Mouse (Mus musculus): Measurements from ENCODE around the gene Arid1b. TPM values are rescaled to one million over a fixed set of nuclear protein-coding genes. Genes with fewer than 3 reads are reported as not detected.
A peak's percentile ranks its signal among the peaks of the same experiment; 100 is the strongest.

Gene Arid1b
- polyA plus RNA-seq, 1 experiment from 2014 or later, result 12.5 TPM

GRCm38 (mm10) chr17:5323746-5324145, 329.6 kb downstream of the Arid1b start:
- H3K9ac ChIP-seq (replicated peaks), result no peak overlapping the region
- peaks cover 40% of the 10 kb centered on the region for H3K4me1 ChIP-seq
- H3K27me3 ChIP-seq (replicated peaks), result 0 out of 2 replicates have a peak, but pooled peaks cover 3% of the 10 kb centered on the region
- H3K9me3 ChIP-seq (replicated peaks), result no peaks in the 10 kb centered on the region
- H3K4me3 ChIP-seq (replicated peaks), result no peak overlapping the region
- H3K27ac ChIP-seq (replicated peaks), result 0 out of 2 replicates have a peak overlapping the region, but pooled peaks have one; percentile 10
- H3K36me3 ChIP-seq, result peaks cover 37% of the 10 kb centered on the region
- WGBS, result 4% methylated on average over 1 of the region's 1 CpGs
- no peak for ATAC-seq (ENCODE audit: low FRiP score)
- H3K4me2 ChIP-seq, result no peak overlapping the region

GRCm38 (mm10) chr17:5324236-5324876, 330.2 kb downstream of the Arid1b start:
- peak overlapping the region; percentile 61; the same call in 1 of the 2 replicates for H3K27ac ChIP-seq (replicated peaks)
- peaks cover 40% of the 10 kb centered on the region for H3K4me1 ChIP-seq
- no peak for ATAC-seq (ENCODE audit: low FRiP score)
- H3K27me3 ChIP-seq (replicated peaks), result 0 out of 2 replicates have a peak, but pooled peaks cover 3% of the 10 kb centered on the region
- no peaks in the 10 kb centered on the region for H3K9me3 ChIP-seq (replicated peaks)
- peaks cover 36% of the 10 kb centered on the region for H3K36me3 ChIP-seq
- 11% methylated on average over 10 of the region's 10 CpGs for WGBS
- no peak overlapping the region for H3K9ac ChIP-seq (replicated peaks)
- H3K4me2 ChIP-seq, result no peak overlapping the region
- no peak overlapping the region for H3K4me3 ChIP-seq (replicated peaks)

GRCm38 (mm10) chr17:5326689-5327088, 332.6 kb downstream of the Arid1b start:
- WGBS, result 72% methylated on average over 7 of the region's 7 CpGs
- Histone ChIP-seq H3K4me3 (replicated peaks) (no peak overlapping the region), H3K4me2 (no peak overlapping the region), H3K27ac (replicated peaks) (no peak overlapping the region), H3K4me1 (peaks cover 33% of the 10 kb centered on the region), H3K36me3 (peaks cover 36% of the 10 kb centered on the region), H3K9me3 (replicated peaks) (no peaks in the 10 kb centered on the region), H3K27me3 (replicated peaks) (0 out of 2 replicates have a peak, but pooled peaks cover 3% of the 10 kb centered on the region), H3K9ac (replicated peaks) (no peak overlapping the region)
- no peak for ATAC-seq (ENCODE audit: low FRiP score)

- no peak overlapping the region for H3K27ac ChIP-seq (replicated peaks)
- H3K4me1 ChIP-seq, result peaks cover 29% of the 10 kb centered on the region
- H3K4me3 ChIP-seq (replicated peaks), result no peak overlapping the region
- H3K4me2 ChIP-seq, result no peak overlapping the region
- no peaks in the 10 kb centered on the region for H3K9me3 ChIP-seq (replicated peaks)
- no peak for ATAC-seq (ENCODE audit: low FRiP score)
- no peak overlapping the region for H3K9ac ChIP-seq (replicated peaks)
- 93% methylated on average over 12 of the region's 12 CpGs for WGBS
- H3K27me3 ChIP-seq (replicated peaks), result 0 out of 2 replicates have a peak, but pooled peaks cover 3% of the 10 kb centered on the region
- peaks cover 36% of the 10 kb centered on the region for H3K36me3 ChIP-seq
These were observed 333.5 kb downstream of the Arid1b start for GRCm38 (mm10) chr17:5327480-5328180.

- Histone ChIP-seq H3K4me2 (no peak overlapping the region), H3K27ac (replicated peaks) (no peak overlapping the region), H3K36me3 (peaks cover 47% of the 10 kb centered on the region), H3K27me3 (replicated peaks) (0 out of 2 replicates have a peak, but pooled peaks cover 3% of the 10 kb centered on the region), H3K9me3 (replicated peaks) (no peaks in the 10 kb centered on the region), H3K9ac (replicated peaks) (no peak overlapping the region), H3K4me1 (peaks cover 11% of the 10 kb centered on the region), H3K4me3 (replicated peaks) (no peak overlapping the region)
- no peak for ATAC-seq (ENCODE audit: low FRiP score)
- WGBS, result 64% methylated on average over 4 of the region's 4 CpGs
These were observed 335.3 kb downstream of the Arid1b start for GRCm38 (mm10) chr17:5329478-5329877.

- WGBS, result 46% methylated on average over 6 of the region's 6 CpGs
- no peak overlapping the region for H3K4me2 ChIP-seq
- no peak for ATAC-seq (ENCODE audit: low FRiP score)
- no peak overlapping the region for H3K27ac ChIP-seq (replicated peaks)
- no peak overlapping the region for H3K9ac ChIP-seq (replicated peaks)
- H3K36me3 ChIP-seq, result peaks cover 53% of the 10 kb centered on the region
- H3K9me3 ChIP-seq (replicated peaks), result no peaks in the 10 kb centered on the region
- no peak overlapping the region for H3K4me3 ChIP-seq (replicated peaks)
- peaks cover 7% of the 10 kb centered on the region; the same call in 1 of the 2 replicates for H3K4me1 ChIP-seq
- H3K27me3 ChIP-seq (replicated peaks), result 0 out of 2 replicates have a peak, but pooled peaks cover 3% of the 10 kb centered on the region
These were observed 335.9 kb downstream of the Arid1b start for GRCm38 (mm10) chr17:5330063-5330462.

GRCm38 (mm10) chr17:5330644-5331043, 336.5 kb downstream of the Arid1b start:
- H3K27ac ChIP-seq (replicated peaks), result no peak overlapping the region

GRCm38 (mm10) chr17:5331387-5331786, 337.3 kb downstream of the Arid1b start:
- no peaks in the 10 kb centered on the region for H3K4me1 ChIP-seq
- no peak overlapping the region for H3K9ac ChIP-seq (replicated peaks)
- 62% methylated on average over 1 of the region's 1 CpGs for WGBS
- 0 out of 2 replicates have a peak, but pooled peaks cover 3% of the 10 kb centered on the region for H3K27me3 ChIP-seq (replicated peaks)
- H3K27ac ChIP-seq (replicated peaks), result no peak overlapping the region
- H3K9me3 ChIP-seq (replicated peaks), result no peaks in the 10 kb centered on the region
- ATAC-seq (ENCODE audit: low FRiP score), result no peak
- H3K4me3 ChIP-seq (replicated peaks), result no peak overlapping the region
- H3K4me2 ChIP-seq, result no peak overlapping the region
- peaks cover 64% of the 10 kb centered on the region for H3K36me3 ChIP-seq

More at GRCm38 (mm10) chr17:5330644-5331043, 336.5 kb downstream of the Arid1b start:
- Histone ChIP-seq H3K27me3 (replicated peaks) (0 out of 2 replicates have a peak, but pooled peaks cover 3% of the 10 kb centered on the region), H3K4me1 (peaks cover under 1% of the 10 kb centered on the region; the same call in 1 of the 2 replicates), H3K4me3 (replicated peaks) (no peak overlapping the region), H3K36me3 (peaks cover 57% of the 10 kb centered on the region), H3K4me2 (no peak overlapping the region), H3K9me3 (replicated peaks) (no peaks in the 10 kb centered on the region), H3K9ac (replicated peaks) (no peak overlapping the region)
- ATAC-seq (ENCODE audit: low FRiP score), result no peak
- WGBS, result 87% methylated on average over 7 of the region's 7 CpGs

- Histone ChIP-seq H3K36me3 (peaks cover 70% of the 10 kb centered on the region), H3K9ac (replicated peaks) (no peak overlapping the region), H3K27me3 (replicated peaks) (no peaks in the 10 kb centered on the region), H3K4me1 (no peaks in the 10 kb centered on the region), H3K9me3 (replicated peaks) (no peaks in the 10 kb centered on the region), H3K4me2 (no peak overlapping the region), H3K27ac (replicated peaks) (no peak overlapping the region; the same call in 1 of the 2 replicates), H3K4me3 (replicated peaks) (no peak overlapping the region)
- 92% methylated on average over 7 of the region's 7 CpGs for WGBS
- no peak for ATAC-seq (ENCODE audit: low FRiP score)
These were observed 340.4 kb downstream of the Arid1b start for GRCm38 (mm10) chr17:5334567-5334966.

- Histone ChIP-seq H3K27me3 (replicated peaks) (no peaks in the 10 kb centered on the region), H3K27ac (replicated peaks) (no peak overlapping the region), H3K4me2 (no peak overlapping the region), H3K9ac (replicated peaks) (no peak overlapping the region), H3K9me3 (replicated peaks) (no peaks in the 10 kb centered on the region), H3K4me3 (replicated peaks) (no peak overlapping the region), H3K36me3 (peaks cover 40% of the 10 kb centered on the region), H3K4me1 (peaks cover 10% of the 10 kb centered on the region)
- 53% methylated on average over 1 of the region's 1 CpGs for WGBS
- no peak for ATAC-seq (ENCODE audit: low FRiP score)
These were observed 350.3 kb downstream of the Arid1b start for GRCm38 (mm10) chr17:5344426-5344825.

GRCm38 (mm10) chr17:5345810-5346209, 351.7 kb downstream of the Arid1b start:
- peaks cover 31% of the 10 kb centered on the region for H3K36me3 ChIP-seq
- H3K9me3 ChIP-seq (replicated peaks), result no peaks in the 10 kb centered on the region
- no peaks in the 10 kb centered on the region for H3K4me1 ChIP-seq
- H3K27ac ChIP-seq (replicated peaks), result no peak overlapping the region
- no peak overlapping the region for H3K4me3 ChIP-seq (replicated peaks)
- 89% methylated on average over 5 of the region's 5 CpGs for WGBS
- H3K4me2 ChIP-seq, result no peak overlapping the region
- no peak for ATAC-seq (ENCODE audit: low FRiP score)
- H3K9ac ChIP-seq (replicated peaks), result no peak overlapping the region
- no peaks in the 10 kb centered on the region for H3K27me3 ChIP-seq (replicated peaks)

- no peaks in the 10 kb centered on the region for H3K9me3 ChIP-seq (replicated peaks)
- no peaks in the 10 kb centered on the region for H3K27me3 ChIP-seq (replicated peaks)
- no peak overlapping the region for H3K9ac ChIP-seq (replicated peaks)
- H3K4me2 ChIP-seq, result no peak overlapping the region
- H3K4me3 ChIP-seq (replicated peaks), result no peak overlapping the region
- no peak for ATAC-seq (ENCODE audit: low FRiP score)
- H3K27ac ChIP-seq (replicated peaks), result no peak overlapping the region
- H3K36me3 ChIP-seq, result no peaks in the 10 kb centered on the region
- WGBS, result 47% methylated on average over 5 of the region's 5 CpGs
- peaks cover 5% of the 10 kb centered on the region; the same call in 1 of the 2 replicates for H3K4me1 ChIP-seq
These were observed 358.8 kb downstream of the Arid1b start for GRCm38 (mm10) chr17:5352901-5353300.

All from neural tube, embryonic 15.5 days (tissue).